Mouse (Mus musculus) frontal cortex, postnatal 36 days (tissue): ENCODE measurements around the gene Ly6g6d.

Experiments used
- DNase-seq, 2 experiments: peaks; one replicate each; pipeline ENCODE4 v3.0.0; 2022; ENCODE audit warnings: low spot score in 2 of 2

The Ly6g6d gene

DNA sequence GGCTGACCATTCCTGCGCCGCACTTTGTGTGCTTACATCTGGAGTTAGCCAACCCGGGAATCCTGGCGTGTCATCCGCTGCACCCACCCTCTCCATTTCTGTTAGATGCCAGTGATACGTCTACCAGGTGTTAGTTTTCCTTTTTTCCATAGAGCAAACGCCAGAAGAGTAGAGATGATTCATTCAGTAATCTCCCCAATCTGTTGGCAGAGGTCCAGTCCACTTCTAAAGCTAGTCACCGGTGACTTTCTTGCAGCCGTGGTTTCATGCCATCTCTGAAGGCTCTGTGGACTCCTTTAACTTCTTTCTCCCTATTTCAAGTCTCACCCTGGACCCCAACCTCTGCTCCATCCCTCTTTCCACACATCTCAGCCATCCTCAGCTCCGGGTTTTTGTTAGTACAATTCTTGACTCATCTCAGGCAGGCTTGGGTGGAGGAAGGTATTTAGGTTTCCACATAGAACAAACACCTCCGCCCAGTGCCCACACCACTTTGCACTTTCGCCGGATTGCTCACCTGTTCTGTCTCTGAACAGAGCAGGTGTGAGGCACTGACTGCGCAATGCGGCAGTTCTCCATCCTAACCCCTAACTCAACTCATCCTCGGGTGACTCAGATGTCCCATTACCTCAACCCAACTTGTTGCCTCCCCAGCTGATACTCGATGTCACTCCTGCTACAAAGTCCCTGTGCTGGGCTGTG lies 9.5 kb downstream of the Ly6g6d start:
- DNase-seq, result no peak

DNA sequence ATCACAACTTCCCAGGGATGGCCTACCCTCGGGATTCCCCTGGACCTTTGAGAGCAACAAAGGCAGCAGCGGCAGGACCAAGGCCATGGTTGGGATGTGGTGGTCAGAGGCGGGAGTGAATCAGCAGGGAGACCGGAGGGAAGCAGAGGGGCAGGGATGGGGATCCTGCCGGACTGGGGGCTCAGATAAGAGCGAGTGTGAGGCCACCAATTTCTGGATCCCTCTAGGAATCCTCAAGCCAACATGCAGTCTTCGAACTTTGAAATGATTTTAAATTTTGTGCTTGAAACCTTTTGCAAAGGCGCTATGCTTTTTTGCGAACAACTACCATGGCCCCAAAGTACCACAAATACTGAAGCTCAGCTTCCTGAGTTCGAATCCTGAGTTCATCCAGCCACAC lies 11.8 kb downstream of the Ly6g6d start, which contains the start of gene Mpig6b:
TSS of gene Mpig6b (minus strand) at position 101 of the 400 bp plus-strand sequence.
- no peak for DNase-seq

DNA sequence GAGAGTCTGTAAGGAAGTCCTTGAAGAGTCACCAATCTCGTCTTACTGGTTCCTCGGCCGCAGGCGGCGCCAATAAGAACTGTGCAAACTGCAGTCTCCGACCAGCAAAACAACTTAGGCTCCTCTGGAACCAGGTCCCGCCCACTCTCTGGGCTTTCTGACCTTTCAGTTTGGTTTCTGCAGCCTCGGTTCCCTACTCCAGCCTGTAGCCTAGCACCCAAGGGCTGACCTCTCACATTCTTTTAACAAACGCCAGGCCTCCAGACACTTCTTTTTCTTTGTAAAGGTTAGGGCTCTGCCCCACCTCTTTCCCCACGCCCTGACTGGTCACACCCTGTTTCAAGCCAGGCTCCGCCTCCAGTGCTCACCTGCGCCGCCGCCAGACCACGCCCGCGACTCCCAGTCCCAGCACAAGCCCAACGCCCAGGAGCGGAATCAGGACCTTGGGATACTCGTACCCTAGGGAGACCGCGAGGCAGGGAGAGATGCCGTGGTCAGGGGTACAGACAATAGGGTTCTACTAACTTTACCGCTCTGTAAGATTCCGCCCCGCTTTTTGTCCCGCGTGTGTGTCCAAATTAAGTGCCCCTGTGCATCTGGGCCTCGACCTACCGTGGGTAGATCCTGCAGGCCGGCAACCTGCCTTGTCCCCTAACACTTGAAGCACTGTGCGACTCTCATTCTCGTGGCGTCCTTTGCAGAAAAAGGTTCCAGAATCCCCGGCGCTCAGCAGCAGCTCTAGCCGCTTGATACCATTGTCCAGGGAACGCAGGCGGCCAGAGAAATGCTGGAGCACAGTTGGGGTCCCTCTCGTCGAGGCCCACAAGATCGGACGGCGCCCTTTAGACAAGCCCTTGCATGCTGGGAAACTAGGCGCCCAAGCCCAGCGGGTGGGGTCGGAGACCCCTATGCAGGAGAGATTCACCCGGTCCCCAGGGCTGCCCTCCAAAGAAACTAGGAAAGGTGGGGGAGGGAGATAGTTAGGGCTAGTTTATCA lies 12.6 kb downstream of the Ly6g6d start, which contains the start of gene Ly6g6c:
TSS of gene Ly6g6c (plus strand) at position 438 of the 997 bp plus-strand sequence.
- no peak for DNase-seq

DNA sequence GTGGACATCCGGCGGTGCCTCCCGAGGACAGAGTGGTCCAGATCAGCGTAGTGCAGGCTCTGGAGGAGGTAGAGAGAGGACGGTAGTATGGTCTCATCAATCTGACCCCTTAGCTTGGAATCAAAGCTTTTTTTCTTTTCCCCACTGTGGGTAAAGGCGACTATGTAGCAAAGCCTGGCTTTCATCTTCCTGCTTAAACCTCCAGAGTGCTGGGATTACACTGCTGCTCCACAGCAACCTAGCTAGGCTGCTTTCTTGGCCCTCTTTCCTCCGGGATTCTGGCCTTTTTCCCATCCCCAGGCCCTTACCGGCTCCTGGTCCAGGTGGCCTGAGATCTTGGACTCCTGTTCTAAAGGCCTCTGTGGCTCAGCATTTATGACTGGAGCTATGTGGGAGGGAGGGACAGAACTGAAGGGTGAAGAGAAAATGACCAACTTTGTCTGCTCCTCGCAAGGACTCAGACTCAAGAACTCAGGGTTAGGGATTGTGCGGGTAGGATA lies 13.4 kb downstream of the Ly6g6d start:
- DNase-seq, result no peak

DNA sequence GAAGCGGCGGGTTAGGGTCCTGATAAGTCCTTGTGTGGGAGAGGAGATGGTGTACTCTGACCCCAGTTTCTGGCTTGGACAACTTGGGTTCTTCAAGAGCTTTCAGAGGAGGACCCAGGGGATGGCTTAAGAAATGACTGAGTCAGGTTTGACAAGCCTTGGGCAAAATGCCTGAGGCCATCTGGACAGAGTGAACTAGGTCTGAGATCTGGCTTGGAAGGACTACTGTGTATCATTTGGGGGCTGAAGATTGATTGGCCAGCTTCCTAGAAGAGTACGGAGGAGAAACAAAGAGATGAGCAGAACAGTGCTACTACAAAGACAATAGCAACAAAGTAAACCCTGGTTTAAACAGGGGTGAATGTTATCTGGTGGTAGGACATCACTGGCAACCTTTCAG lies 14.4 kb downstream of the Ly6g6d start:
- DNase-seq, result no peak

DNA sequence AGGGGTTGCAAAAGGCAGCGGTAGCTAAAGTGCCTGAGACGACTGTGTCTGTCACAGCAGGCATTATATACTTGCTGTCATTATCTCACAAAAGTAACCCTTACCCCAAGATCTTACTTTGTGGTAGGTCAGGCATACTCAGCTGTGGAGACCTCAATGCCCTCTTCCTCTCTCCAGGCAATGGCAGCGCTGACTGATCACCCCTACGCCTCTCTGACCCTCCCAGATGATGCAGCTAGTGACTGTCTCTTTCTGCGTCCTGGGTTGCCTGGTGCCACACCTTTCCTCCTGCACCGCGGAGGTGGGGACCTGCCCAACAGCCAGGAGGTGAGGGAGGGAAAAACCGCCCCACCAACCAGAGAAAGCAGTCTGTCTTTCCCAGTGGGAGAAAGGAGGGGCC lies 16.6 kb downstream of the Ly6g6d start:
- no peak for DNase-seq

DNA sequence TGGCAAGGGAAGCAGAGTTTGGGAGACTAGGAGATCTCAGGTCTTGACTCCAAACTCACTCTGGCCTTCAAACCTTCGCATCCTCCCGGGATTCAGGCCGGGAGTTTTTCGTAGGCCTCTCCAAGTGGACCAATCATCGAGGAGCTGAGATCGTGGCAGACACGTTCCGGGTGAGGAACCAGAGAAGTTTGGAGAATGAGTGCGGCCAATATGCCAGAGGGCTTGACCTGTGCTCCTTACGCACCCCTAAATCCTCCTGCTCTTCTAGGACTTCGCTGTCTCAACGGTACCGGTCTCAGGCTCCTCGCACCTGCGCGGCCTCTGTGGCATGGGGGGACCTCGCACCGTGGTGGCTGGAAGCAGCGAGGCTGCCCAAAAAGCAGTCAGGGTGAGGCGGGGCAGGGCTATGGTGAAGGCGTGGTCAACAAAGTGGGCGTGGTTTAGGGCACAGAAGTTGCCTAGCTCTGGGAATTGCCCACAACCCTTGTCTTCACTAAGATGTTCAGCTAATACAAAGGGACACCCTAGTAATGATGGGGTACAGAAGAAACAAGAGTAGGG lies 17.0 kb downstream of the Ly6g6d start:
- no peak for DNase-seq

DNA sequence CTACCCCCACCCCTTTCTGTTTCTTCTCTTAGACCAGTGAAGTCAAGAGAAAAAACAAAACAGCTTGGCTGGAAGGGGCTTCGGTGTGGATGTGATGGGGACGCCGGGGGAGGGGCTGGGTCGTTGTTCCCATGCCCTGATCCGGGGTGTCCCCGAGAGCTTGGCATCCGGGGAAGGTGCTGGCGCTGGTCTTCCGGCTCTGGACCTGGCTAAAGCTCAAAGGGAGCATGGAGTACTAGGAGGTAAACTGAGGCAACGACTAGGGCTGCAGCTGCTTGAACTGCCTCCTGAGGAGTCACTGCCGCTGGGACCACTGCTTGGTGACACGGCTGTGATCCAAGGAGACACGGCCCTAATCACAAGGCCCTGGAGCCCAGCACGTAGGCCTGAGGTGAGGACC lies 17.8 kb downstream of the Ly6g6d start:
- no peak for DNase-seq

DNA sequence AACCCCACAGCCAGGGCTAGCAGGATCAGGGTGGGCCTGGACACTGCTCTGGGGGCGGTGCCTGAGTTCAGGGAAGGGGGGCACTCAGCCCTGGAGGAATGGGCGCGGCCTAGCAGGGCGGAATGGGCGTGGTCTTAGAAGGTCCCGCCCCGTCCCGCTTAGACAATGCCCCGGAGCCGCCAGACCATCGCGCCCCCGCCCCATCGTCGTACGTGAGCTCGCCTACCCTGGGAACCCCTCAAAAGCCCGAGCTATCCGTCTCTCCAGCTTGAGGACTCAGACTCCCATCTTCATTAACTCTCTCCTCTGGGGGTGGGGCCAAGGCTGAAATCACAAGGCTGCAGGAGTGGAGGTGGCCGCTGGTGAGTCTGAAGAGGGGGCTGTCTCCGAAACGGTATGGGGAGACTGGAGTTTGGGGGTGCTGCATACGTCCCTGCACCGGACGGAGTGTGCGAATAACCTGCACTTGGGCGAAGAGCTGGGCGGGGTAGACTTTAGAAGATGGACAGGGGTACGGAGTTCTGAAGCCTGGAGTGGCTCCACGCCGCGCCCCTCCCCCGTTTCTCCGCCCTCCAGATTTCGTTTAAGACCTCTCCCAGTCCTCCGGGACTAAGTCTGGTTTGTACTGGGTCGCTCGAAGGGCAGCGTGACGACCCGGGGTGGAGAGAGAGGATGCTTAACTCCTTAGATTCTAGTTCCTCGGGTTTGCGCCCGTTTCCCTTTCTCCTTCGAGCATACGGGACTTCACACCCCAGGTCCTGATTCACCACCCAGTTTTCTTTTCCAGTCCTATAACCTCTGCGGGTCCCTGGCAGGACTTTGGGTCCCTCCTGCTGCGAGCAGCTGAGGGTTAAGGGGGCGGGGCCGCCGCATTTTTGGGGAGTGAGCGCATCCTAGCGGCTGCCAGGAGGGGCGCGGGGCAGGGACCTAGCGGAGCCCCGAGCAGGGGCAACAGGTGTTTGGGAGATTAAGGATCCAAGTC lies 18.7 kb downstream of the Ly6g6d start, which contains the start of gene Ddah2:
TSS of gene Ddah2 (plus strand) at position 125 of the 982 bp plus-strand sequence.
- peak; percentile 67 to 69 for DNase-seq

DNA sequence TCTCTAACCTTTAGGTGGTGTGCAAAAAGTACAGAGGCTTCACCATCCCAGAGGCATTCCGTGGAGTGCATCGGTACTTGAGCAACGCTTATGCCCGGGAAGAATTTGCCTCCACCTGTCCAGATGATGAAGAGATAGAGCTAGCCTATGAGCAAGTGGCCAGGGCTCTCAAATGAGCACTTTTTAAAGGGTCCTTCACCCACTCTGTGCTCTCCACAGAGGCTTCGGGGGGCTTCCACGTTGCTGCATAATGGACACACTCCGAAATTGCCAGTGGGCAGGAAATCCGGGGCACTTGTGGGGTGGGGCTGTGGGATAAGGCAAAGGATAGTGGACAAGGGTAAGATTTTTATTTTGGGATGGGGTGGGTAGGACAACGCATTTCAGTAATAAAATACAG lies 19.5 kb downstream of the Ly6g6d start:
- DNase-seq, result no peak

DNA sequence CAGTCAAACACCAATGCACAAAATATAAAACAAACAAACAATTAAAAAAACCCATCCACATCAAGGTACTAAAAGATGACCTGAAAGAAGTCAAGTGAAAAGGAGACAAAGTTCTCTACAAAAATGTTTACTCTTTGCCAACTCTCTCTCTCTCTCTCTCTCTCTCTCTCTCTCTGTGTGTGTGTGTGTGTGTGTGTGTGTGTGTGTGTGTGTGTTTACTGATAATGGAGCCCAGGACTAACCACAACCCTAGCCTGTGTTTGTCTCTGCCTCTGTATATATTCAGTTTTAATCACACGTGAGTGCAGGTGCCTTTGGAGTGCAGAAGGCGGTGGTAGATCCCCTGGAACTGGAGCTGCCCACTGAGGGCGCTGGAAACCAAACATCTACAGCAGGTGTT lies 20.8 kb downstream of the Ly6g6d start:
- no peak for DNase-seq

DNA sequence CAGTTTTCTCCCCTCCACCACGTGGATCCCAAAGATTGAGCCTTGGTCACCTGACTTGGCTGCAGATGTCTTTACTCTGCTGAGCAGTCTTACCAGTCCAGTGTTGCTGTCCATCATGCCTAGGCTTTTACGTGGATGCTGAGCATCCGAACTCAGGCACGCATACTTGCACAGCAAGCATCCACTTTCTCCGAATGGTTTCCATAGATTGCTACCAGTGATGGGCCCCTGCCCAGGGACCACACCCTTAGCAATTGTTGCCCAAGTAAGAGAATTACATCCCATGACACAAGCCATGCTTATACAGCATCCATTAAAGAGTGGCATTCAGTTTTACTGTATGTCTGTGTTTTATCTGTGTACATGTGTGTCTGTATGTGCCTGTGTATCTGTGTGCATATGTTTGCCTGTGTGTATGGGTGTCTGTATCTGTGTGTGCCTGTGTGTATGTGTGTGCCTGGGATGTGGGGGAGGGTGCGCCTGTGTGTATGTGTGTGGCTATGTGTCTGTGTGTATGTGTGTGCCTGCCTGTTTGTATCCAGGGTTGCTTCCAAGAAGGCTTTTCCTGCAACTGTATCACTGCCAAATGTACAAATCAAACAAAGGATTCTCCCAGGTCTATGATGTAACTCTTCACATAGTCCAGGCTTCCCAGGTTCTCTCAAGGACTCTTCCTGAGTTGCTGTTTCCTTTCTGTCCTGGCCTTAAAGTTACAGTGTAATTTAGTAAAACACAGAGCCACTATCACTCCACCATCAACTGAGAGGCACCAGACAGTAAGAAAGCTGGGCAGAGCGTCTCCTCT lies 22.0 kb downstream of the Ly6g6d start:
- no peak for DNase-seq

DNA sequence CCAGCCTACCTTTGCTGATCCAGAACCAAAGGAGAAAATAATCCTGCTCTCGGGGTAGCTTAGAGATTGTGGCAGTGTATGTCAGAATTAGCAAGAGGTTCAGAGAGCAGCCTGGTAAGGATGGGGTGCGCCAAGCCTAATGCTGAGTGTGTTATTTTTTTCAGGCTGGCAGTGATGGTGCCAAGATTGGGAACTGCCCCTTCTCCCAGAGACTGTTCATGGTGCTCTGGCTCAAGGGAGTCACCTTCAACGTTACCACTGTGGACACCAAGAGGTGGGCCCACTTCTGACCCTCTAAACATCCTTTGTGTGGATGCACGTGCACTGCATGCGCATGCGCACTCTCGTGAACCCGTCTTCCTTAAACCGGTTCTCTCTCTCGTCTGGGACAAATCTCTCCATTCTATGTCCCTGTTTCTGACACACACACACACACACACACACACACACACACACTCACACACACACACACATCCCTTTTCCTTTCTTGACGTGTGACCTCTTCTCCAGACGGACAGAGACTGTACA lies 25.5 kb downstream of the Ly6g6d start:
- DNase-seq, result no peak

DNA sequence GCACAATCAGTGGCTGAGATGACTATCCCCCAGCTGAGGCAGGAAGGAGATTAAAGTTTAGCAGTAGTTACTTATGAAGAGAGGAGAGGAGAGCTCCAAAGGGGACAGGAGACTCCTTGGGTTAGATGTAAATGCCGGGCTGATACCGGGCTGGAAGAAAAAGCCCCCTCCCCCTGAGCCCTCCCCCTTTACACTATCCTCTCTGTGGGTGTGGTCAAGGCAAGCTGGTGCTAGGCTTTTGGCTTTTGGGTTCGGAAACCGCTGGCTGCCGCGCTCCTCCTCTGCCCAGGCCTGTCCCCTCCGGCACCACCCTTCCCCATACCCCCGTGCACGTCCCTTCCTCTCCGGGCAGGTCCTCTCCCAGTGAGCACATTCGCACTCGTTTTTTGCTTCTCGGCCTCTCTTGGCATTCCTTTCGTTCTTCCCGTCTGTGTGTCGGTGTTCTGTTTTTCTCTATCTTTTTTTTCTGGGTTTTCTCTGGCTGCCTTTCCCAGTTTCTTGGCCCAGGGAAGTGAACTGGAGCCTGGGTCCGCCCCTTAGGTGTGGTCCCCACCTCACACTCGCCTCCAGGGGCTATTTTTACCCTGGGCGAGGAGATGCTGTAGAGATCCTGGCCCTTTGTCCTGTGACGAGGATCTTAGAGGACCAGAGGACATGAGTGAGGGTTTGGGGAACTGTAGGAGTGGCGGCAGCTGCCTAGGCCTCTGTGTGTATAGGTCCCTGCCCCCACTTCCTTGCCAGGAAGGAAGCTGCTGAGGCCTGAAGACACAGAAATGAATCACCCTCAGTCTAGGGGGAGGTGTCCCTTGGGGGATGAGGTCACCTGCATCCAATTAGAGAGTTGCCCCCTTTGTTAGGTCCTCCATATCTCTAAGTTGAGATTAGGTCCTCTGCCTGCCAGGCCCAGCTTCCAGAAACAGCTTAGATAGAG lies 26.4 kb downstream of the Ly6g6d start:
- no peak for DNase-seq

DNA sequence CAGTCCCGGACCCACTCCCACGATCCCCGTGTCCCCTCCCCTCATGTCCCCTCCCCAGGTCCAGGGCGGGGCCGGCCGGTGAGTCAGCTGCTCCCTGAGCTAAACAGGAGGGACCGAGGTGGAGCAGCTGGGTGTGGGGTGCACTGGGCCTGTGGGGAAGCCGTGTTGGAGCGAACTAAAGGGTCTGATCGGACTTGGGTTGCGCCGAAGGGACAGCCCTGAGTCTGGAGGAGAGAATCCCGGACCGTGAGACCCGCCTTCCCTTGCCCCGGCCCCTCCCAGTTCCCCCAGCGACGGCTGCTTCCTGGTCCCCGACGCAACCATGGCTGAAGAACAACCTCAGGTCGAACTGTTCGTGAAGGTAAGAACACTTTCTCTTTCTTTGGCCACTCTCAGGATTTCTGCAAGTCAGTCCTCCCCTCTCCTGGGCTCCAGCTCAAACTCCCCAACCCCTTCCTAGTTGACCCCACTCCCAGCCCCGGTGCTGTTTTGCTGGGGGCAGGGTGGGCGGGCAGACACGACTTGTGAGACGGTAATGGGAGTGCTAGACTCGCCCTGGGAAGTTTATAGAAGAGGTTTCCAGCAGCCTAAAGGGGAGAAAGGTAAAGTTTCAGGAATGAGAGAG lies 27.6 kb downstream of the Ly6g6d start:
- DNase-seq, result peak in 1 of 2 experiments; percentile 17

DNA sequence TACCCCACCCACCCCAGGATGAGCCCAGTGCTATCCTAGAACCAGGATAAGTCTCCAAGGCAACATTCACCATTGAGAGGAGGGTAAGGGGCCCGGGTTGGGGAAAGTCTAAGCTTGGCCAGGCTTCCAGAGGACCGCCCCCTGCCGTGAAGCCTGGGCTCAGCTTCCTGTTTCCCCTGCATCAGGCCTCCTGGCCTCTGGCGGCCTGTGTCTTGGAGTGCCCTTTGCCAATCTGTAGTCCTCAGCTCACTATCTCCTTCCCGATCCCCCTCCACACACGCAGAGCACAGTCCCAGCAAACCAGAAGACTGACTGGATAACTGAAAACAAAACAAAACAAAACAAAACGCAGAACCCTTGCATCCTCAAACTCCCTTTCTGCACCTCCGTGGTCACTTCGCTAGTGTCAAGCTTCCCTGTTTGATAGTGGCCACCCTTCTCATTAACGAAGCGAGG lies 28.3 kb downstream of the Ly6g6d start, which contains the start of gene Clic1:
TSS of gene Clic1 (plus strand) at position 406 of the 456 bp plus-strand sequence.
- no peak for DNase-seq

DNA sequence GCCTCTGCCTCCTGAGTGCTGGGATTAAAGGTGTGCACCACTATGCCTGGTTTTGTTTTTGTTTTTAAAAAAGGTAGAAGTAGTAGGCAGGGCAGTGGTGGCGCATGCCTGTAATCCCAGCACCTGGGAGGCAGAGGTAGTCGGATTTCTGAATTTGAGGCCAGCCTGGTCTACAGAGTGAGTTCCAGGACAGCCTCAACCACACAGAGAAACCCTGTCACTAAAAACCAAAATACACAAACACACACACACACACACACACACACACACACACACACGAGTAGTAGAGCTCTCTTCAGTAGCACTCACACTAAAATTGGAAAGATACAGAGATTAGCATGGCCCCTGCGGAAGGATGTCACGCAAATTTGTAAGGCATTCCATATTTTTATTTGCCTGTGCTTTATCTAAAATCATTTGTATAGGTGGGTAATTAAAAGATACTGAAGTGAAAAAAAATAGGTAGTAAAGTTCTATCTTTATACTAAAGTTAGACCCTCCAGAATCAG lies 28.9 kb downstream of the Ly6g6d start:
- DNase-seq, result no peak
